Mouse (Mus musculus) spleen, adult 12 weeks (tissue): ENCODE data around the gene Shisa8.
A peak's percentile ranks its signal among the peaks of the same experiment; 100 is the strongest.

ENCODE experiments used
- DNase-seq: peaks from one replicate; pipeline ENCODE4 v3.0.0; 2022; ENCODE audit warnings: low spot score

Shisa8 gene

DNA sequence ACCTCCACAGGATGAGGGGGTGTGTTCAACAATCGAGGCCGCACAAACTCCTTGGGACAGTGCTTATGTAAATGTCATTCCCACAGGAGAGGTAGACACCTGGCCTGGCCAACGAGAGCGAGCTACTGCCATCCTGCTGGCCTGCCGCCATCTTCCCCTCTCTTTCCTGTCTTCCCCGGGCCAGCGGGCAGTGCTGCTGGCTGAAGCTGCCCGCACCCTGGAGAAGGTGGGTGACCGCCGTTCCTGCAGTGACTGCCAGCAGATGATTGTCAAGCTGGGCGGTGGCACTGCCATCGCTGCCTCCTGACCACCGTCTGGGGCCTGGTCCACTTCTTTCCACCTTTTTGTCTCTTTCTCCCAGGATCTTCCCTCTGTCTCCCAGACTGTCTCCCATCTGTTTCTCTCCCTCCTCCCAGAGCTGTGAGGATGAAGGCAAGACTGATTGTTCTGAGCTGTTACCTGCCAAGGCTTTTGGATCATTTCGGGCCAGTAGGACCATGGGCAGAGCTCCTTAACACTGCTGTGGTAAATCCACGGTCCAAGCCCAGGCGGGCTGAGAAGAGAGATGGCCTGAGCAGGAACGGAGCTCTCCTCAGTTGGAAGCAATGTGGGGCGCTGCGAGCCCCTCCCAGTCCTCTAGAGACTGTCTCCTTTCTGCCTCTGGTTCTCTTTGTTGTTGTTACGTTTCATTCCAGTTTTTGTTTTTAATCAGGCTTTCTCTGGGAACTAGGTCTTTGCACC, 8.8 kb downstream of the Shisa8 start:
- DNase-seq, result no peak

DNA sequence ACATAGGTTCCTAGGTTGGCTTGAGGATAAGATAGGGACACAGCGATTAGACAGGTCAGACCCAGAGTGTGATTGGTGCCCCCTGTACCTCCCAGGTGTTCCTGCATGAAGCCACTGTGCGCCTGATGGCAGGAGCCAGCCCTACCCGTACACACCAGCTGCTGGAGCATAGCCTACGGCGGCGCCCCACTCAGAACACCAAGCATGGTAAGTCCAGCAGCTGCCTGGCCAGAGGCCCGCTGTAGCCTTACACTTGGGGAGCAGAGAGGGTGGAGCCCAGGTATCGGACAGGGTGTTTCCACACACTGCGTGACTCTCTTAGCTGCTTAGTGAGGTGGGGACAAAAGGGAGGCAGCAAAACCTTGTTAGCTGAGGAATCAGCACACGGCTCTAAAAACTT, 9.5 kb downstream of the Shisa8 start:
- no peak for DNase-seq

- DNase-seq, result no peak
These were observed 10.5 kb downstream of the Shisa8 start for GRCm38 (mm10) chr15:82202086-82202485.

DNA sequence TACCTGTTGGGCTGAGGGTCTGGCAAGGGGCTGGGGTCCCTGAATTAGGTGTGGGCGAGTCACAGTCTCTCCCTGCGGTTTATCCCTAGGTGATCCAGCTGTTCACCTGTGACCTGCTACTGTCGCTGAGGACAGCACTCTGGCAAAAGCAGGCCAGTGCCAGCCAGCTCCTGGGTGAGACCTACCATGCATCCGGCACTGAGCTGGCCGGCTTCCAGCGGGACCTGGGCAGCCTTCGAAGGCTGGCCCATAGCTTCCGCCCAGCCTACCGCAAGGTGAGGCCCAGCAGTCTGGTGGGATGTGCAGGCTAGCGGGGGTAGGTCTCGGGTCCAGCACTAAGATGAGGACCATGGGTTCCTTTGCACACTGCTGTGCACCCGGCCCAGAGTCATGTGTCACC, 13.1 kb downstream of the Shisa8 start:
- no peak for DNase-seq

GRCm38 (mm10) chr15:82198342-82198741, 14.3 kb downstream of the Shisa8 start:
- no peak for DNase-seq

DNA sequence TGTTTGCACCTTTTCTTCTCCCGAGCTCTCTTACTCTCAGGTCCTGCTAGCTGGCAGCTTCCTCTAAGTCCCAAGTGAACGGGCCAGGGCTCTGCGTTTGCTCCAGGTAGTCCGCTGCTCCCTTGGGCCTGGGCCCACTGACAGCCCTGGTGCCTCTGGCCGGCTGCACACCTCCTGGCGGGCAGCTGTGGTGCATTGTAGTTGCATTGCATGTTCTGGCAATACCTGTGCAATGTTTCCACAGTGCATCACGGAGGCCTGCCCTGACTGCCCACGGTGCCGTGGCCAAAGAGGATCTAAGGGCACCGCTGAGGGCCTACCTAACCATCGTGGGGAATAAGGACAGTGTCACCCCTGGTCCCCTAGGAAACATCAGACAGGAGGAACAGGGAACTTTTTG, 14.7 kb downstream of the Shisa8 start:
- no peak for DNase-seq

GRCm38 (mm10) chr15:82197246-82197750, 15.3 kb downstream of the Shisa8 start:
- no peak for DNase-seq

GRCm38 (mm10) chr15:82196300-82196699, 16.3 kb downstream of the Shisa8 start:
- DNase-seq, result no peak

DNA sequence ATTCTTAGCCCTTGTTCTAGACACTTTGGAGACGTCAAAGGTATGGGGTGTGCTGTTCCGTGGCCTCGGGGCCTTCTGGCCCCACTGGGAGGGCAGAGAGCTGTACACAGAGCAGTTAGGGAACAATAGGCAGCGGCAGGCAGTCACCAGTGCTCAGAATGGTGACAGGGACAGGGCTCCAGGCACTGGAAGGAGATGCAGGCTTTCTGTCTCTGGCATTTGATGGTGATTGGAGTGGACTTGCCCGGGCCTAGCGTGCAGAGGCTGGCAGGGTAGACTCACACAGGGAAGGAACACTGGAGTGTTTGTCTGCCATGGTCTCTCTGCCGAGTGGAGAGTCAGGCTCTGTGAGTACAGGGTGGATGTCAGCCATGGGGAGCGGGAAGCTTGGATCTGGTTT, 20.0 kb downstream of the Shisa8 start:
- DNase-seq, result no peak

GRCm38 (mm10) chr15:82188481-82189240, 24.0 kb downstream of the Shisa8 start:
- DNase-seq, result no peak

GRCm38 (mm10) chr15:82187924-82188323, 24.7 kb downstream of the Shisa8 start:
- no peak for DNase-seq

DNA sequence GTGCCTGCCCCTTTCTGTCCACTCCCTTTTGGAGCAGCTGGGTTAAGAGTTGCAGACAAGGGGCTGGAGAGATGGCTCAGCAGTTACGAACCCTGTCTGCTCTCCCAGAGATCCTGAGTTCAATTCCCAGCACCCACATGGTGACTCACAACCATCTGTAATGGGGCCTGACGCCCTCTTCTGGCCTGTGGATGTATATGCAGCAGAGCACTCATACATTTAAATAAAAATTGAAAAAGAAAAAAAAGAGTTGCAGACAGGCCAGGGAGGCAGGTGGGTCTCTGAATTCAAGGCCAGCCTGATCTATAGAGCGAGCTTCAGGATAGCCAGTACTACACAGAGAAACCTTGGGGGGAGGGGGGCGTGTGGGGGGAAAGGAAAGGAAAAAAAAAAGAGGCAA, 25.2 kb downstream of the Shisa8 start:
- DNase-seq, result no peak

DNA sequence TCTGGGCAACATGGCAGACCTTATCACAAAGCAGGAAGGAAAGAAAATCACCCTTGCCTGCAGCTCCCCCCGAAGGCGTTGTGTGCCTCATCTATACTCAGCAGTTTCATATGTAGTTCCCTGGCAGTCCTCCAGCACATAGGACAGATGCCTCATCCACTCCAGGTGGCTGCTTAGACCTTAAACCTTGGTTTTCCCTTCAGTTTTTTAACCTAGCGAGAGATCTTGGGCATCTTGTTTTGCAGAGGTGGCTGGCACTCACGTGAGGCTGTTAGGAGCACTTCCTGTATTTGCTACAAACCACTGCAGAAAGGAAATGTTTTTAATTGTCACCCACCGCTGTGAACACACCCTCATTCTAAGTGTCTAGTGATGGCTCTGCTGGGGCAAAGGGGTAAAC, 25.7 kb downstream of the Shisa8 start:
- no peak for DNase-seq

DNA sequence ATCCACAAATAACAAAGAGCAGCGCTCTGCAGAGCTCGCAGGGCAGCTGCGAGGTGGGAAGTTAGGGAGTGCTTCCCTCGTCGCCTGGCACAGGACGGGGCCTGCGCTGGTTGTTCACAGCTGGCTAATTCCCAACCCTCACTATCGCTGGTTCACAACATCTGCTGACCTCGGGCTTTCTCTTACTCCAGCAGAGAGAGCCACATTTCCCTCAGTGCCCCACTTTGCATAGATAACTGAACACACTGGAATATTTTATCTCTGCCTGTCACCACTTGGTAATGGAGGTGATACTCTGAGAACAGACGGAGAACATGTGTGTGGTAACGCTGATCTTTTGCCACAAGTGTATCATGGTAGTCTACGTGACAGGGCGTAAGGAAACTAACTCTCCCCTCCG, 26.5 kb downstream of the Shisa8 start:
- DNase-seq, result no peak

- no peak for DNase-seq
These were observed 27.4 kb downstream of the Shisa8 start for GRCm38 (mm10) chr15:82185062-82185783.

- DNase-seq, result no peak
These were observed 28.0 kb downstream of the Shisa8 start for GRCm38 (mm10) chr15:82184656-82185055.

- DNase-seq, result peak; percentile 46
These were observed 28.4 kb downstream of the Shisa8 start for GRCm38 (mm10) chr15:82184183-82184582.

DNA sequence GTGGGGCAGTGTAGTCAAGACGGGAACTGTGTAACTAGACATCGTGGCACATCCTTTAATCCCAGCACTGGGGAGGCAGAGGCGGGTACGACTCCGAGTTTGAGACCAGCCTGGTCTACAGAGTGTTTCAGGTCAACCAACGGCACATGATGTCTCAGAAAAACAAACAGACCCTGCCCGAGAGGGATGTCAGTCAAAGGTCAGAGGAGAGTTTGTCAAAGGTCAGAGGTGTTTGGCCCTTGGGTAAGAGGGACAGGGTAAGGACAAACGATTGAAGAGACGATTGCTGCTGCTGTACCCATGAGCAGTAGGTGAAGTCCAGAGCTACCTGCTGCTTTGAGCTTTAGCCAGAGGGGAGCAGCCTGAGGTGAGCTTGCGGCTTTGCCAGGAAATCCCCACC, 29.0 kb downstream of the Shisa8 start:
- no peak for DNase-seq

DNA sequence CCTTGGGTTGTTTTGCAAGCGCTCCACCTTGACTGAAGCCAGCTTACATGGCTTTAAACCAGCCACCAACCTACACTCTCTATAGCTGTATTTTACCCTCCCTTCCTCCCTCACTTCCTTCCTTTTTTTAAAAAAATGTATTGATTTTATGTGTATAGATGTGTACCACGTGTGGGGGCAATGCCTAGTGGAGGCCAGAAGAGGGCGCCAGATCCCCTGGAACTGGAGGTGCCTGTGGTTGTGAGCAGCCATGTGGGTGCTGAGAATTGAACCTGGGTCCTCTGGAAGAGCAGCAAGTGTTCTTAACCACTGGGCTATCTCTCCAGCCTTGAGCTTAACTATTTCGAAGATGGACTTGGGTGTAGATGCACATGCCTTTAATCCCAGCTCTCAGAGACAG, 30.3 kb downstream of the Shisa8 start:
- DNase-seq, result no peak

DNA sequence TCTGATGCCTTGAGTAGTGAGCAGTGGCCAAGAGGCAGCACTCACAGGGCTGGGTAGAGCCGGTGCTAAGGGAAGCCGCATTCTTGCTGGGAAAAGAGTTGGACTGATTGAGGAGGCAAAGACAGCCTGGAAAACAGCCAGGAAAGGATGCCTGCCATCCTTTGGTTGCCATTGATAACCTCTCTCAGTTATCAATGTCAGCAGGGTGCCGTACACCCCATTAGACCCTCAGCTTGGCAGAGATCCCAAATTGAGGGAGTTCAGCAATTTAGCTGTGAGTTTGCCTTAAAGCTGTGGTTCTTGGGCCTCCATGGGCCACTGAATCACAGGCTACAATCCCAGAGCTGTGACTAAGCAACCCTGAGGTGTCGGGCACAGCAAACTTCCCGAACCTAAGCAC, 31.5 kb downstream of the Shisa8 start:
- no peak for DNase-seq

GRCm38 (mm10) chr15:82177743-82178290, 34.8 kb downstream of the Shisa8 start:
- DNase-seq, result no peak

- DNase-seq, result no peak
These were observed 37.5 kb downstream of the Shisa8 start for GRCm38 (mm10) chr15:82175091-82175490.
